16 mouse cellular contexts compared by ENCODE assay signal in the genomic region with DNA sequence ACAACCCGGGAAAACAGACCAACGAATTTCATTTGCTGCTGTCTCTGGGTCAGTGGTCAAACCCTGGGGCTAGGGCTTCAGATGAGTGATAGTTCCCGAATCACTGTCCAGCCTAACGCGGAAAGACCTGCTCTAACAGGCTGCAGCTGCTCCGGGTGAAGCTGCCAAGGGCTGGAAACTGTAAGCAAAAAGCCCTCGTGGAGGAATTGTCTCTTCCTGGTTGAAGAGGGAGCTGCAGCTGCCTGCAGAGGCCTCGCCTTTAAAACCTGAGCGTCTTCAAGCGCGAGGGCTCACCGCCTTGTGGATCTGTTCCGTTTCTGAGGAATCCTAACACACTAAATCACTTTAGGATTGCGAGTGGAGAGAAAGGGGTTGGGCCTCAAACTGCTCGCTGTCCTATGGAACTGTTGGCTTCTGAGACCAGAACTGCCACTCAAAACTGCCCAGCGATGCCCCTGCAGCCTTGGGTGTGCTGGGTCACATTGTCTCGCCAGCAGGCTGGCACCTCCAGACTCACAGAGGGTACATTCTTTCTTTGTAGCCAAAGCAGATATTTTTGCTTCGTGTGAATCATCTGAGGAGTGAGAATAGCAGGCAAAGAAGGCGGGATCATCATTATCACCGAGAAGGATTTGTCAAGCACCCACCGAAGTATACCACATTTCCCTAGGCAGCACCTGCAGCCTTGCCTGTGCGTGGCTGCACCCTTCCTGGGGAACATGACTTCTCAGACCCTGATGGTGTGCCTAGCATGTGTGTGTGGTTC.
DNase-seq lines count a peak whose midpoint lies in the region; ATAC-seq and TF ChIP-seq lines count a peak whose summit lies in the region.
"Had no signal": no experiment of that assay in that cellular context is flagged by ENCODE, and none has a peak within 500 bp of the region (broad histone marks: within the 10 kb centered on the region; RNA-seq: fewer than 3 reads in every experiment).

No protein-coding gene starts in this region.

- DNase-seq in heart, adult 11 months = peak; percentile 94
- no peak for DNase-seq in heart, postnatal 36 days
- peak; percentile 28 for DNase-seq in right cerebral cortex, adult 18-20 months
- DNase-seq in right cerebral cortex, postnatal 10 days (ENCODE audit: low spot score in 2 of 2) = no peak
- no peak for DNase-seq in layer of hippocampus, adult 2 months (ENCODE audit: low spot score in 2 of 2)
- no peak for DNase-seq in midbrain, embryonic 14.5 days
- DNase-seq: cerebellum, adult 9-10 months; kidney, adult 11 months; kidney, postnatal 25 days; layer of hippocampus, postnatal 36 days; right cerebral cortex, postnatal 25 days; thymus, adult 2 months had no signal

- no peaks in the 10 kb centered on the region for H3K9me3 ChIP-seq in heart, embryonic 12.5 days (replicated peaks)
- H3K9me3 ChIP-seq in midbrain, embryonic 14.5 days (ENCODE audit: control insufficient read depth, low read length) = no peaks in the 10 kb centered on the region
- H3K9me3 ChIP-seq: hindbrain, embryonic 15.5 days had no signal

- peak overlapping the region; percentile 58 for H3K27ac ChIP-seq in heart, embryonic 12.5 days (ENCODE audit: poor library complexity, severe bottlenecking)
- no peak overlapping the region for H3K27ac ChIP-seq in layer of hippocampus, adult 2 months
- H3K27ac ChIP-seq in midbrain, embryonic 14.5 days (replicated peaks; ENCODE audit: low read depth, low read length) = no peak overlapping the region
- H3K27ac ChIP-seq: hindbrain, embryonic 15.5 days had no signal

- WGBS in heart, embryonic 12.5 days = 53% methylated on average over 22 of the region's 22 CpGs
- WGBS in midbrain, embryonic 14.5 days = 78% methylated on average over 22 of the region's 22 CpGs

- no peaks in the 10 kb centered on the region for H3K27me3 ChIP-seq in heart, embryonic 12.5 days (replicated peaks)
- H3K27me3 ChIP-seq in midbrain, embryonic 14.5 days (ENCODE audit: control insufficient read depth, insufficient read depth, low read length) = no peaks in the 10 kb centered on the region
- H3K27me3 ChIP-seq: hindbrain, embryonic 15.5 days had no signal

- no peak overlapping the region for H3K9ac ChIP-seq in heart, embryonic 12.5 days
- H3K9ac ChIP-seq in midbrain, embryonic 14.5 days (replicated peaks; ENCODE audit: low read length) = no peak overlapping the region
- H3K9ac ChIP-seq: hindbrain, embryonic 15.5 days had no signal

- TF ChIP-seq CTCF in layer of hippocampus, adult 2 months (conservative IDR thresholded peaks at IDR 0.05) = no peak

- H3K4me3 ChIP-seq in heart, embryonic 12.5 days = no peak overlapping the region
- no peak overlapping the region for H3K4me3 ChIP-seq in layer of hippocampus, adult 2 months
- no peak overlapping the region for H3K4me3 ChIP-seq in midbrain, embryonic 14.5 days (replicated peaks; ENCODE audit: low read depth, low read length)
- H3K4me3 ChIP-seq: hindbrain, embryonic 15.5 days; megakaryocyte, embryonic 14.5 days had no signal

- peaks cover 58% of the 10 kb centered on the region for H3K4me1 ChIP-seq in heart, embryonic 12.5 days (replicated peaks)
- no peaks in the 10 kb centered on the region for H3K4me1 ChIP-seq in midbrain, embryonic 14.5 days (ENCODE audit: control insufficient read depth, insufficient read depth, low read length)
- H3K4me1 ChIP-seq: hindbrain, embryonic 15.5 days had no signal

- ATAC-seq in heart, embryonic 12.5 days (ENCODE audit: insufficient number of reproducible peaks, low FRiP score) = no peak
- no peak for ATAC-seq in midbrain, embryonic 14.5 days (ENCODE audit: low FRiP score, low TSS enrichment)
- ATAC-seq: CD4-positive, CD25-positive, alpha-beta regulatory T cell, adult 4 months had no signal

- no peak overlapping the region for H3K4me2 ChIP-seq in heart, embryonic 12.5 days
- H3K4me2 ChIP-seq in midbrain, embryonic 14.5 days (ENCODE audit: low read length) = no peak overlapping the region
- H3K4me2 ChIP-seq: hindbrain, embryonic 15.5 days had no signal

- H3K36me3 ChIP-seq in heart, embryonic 12.5 days = peaks cover 8% of the 10 kb centered on the region; the same call in 1 of the 2 replicates
- H3K36me3 ChIP-seq in midbrain, embryonic 14.5 days (ENCODE audit: control insufficient read depth, insufficient read depth, low read length) = no peaks in the 10 kb centered on the region
- H3K36me3 ChIP-seq: hindbrain, embryonic 15.5 days had no signal

- intact Hi-C loops in heart, postnatal 36 days (cut with DNase I) = no loop called here

Comparison
In these comparisons a context has a peak if more than half of its experiments do, and no peak if none do; other contexts are left out.
1. DNase-seq: peak in heart, adult 11 months (single experiment) and right cerebral cortex, adult 18-20 months (single experiment); none in heart, postnatal 36 days (0 of 2), right cerebral cortex, postnatal 10 days (0 of 2), layer of hippocampus, adult 2 months (0 of 2) and midbrain, embryonic 14.5 days (single experiment).